Mouse (Mus musculus) cerebellum, adult 8-10 months (tissue): ENCODE measurements around the gene Vmn2r82.
"Not testable (repeated sequence)": the region's sequence is repeated elsewhere in the genome, so short reads cannot be mapped to it uniquely, and the experiment has no call there.

ENCODE experiments used
- DNase-seq: peaks from one replicate; pipeline ENCODE4 v3.0.0; 2022

Vmn2r82 gene

DNA sequence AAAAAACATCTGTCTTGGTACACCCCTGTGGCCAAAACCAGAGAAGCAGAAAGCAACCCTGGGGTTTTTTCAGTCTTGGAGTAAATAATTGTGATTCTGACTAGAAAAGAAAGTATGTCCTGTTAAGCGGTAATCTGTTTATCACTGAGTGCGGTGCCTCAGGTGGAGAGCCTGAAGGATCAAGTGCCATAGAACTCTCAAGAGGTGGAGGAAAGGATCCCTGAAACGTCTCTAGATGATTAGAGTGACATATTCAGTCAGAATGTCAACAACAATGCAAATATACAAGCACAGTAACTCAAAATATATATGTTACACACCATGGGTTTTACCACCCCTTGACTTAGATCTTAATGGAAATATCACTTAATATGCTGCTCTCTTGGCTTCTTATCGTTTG lies at the start of gene Vmn2r82:
Gene Vmn2r82, plus strand, starts transcription at position 301 of the 400 bp plus-strand sequence.
- DNase-seq, result not testable (repeated sequence)

DNA sequence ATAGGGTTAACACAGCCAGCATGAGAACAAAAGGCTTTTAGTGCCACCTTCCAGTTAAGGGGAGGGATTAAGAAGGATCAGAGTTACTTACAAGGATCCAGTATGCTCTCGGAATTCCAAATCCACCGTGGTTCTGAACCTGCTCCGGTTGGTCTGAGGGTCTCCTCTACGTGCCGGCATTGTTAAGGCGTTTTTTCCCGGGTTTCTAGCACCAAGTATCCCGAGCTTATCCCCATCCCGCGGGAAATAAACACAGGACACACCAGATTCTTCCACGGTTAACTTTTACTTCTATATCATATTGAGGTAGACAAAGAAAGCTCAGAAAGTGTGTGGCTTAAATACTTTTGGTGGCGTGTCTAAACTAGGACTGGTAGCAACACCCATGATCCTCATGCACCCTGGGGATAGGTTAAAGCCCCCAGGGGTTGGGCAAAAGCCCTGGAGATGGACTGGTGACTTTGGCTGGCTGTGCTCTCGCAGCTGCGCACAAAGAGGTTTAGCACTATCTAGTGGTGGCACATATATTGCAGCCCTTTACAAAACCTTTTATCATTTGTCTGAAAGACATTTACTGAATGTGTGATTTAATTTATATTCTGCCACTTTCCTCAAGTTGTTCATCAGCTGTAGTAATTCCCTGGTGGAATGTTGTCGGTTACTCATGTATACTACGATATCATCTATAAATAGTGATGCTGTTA lies 34.1 kb upstream of the Vmn2r82 start:
- DNase-seq, result not testable (repeated sequence)

GRCm38 (mm10) chr10:79322737-79323086 lies 33.6 kb upstream of the Vmn2r82 start:
- no peak for DNase-seq

- DNase-seq, result not testable (repeated sequence)
Observed at GRCm38 (mm10) chr10:79399946-79400700, 43.8 kb downstream of the Vmn2r82 start.

DNA sequence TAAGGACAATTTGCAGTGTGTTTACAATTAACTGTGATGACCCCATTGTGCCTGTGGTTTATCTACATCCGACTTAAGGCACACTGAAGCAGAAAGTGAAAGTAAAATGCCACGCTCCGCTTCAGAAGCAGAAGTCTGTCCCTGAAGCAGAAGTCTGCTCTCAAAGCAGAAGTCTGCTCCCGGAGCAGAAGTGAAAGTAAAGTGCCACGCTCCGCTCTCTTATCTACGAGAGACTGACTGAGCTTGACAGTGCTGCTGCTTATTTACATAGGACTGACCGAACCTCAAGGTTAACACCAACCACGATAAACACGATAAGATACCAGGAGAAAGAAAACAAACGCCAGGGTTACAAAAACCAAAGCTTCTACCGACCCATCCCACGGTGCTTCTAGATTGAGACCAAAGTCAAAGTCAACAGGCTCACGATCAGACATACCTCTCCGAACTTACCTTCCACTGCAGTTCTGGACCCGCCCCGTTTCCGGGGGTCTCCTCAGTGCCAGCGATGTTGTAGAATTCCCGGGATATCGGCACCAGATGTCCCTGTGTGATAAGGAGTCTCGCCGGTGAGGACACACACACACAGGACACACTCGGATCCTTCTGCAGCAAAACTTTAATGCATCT lies 60.9 kb downstream of the Vmn2r82 start:
- DNase-seq, result no peak

GRCm38 (mm10) chr10:79417772-79418170 lies 61.5 kb downstream of the Vmn2r82 start:
- DNase-seq, result not testable (repeated sequence)

DNA sequence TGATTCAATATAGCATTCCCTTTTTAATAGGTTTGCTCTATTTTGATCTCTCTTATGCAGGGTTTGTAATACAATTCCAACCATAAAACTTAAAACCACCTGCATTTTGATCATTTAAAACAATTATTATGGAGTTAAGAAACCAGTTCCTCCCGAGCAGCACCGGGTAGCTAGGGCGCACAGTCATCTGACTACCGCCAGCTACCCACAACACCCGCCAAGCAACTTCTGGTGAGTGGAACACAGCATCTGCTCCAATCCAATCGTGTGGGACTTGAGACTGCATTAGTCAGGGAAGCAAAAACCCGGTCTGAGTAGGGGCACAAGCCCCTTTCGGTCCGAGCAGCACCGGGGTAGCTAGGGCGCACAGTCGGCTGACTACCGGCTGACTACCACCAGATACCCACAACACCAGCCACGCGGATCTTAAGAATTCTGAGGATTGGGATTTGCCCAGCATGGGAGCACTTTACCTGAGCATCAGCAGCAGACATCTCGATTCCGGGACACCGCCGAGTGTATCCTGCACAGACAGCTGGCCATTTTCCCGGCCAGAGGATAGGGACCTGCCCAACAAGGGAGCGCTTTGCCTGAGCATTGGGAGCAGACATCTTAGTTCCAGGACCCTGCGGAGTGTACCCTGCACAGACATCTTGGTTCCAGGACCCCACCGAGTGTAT lies 79.0 kb downstream of the Vmn2r82 start:
- DNase-seq, result not testable (repeated sequence)
